Mouse (Mus musculus): Measurements from ENCODE around the gene Hist1h3d. TPM values are rescaled to one million over a fixed set of nuclear protein-coding genes. Genes with fewer than 3 reads are reported as not detected.
"Not testable (repeated sequence)": the region's sequence is repeated elsewhere in the genome, so short reads cannot be mapped to it uniquely, and the experiment has no call there.

The Hist1h3d gene
- polyA plus RNA-seq, 1 experiment = 5.9 TPM

DNA sequence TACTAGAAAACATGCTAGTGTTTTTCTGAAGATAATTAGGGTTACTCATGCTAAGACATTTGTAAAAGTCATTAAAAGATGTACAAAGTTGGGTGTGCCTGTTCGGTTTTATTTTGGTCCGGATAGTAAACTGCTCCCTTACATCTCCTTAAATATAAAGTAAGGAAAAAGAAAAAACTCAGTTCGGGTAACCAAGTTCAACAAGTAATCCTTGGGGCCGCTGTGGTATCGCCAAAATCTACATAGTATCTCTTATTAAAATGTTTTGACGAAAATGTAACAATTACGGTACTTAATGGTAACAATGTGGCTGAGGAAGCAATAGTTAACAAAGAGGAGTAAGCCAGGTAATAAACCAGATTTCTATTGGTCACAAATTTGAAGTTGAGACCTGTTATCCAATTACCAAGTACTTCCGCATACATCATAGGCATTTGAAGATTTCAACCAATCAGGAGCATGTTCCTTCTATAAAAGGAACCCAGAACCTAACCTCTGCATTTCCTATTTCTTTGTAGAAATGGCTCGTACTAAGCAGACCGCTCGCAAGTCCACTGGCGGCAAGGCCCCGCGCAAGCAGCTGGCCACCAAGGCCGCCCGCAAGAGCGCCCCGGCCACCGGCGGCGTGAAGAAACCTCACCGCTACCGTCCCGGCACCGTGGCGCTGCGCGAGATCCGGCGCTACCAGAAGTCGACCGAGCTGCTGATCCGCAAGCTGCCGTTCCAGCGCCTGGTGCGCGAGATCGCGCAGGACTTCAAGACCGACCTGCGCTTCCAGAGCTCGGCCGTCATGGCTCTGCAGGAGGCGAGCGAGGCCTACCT lies 31.4 kb upstream of the Hist1h3d start, which contains the start of gene Hist1h3f:
Gene Hist1h3f (plus strand): TSS at position 88 of the 822 bp plus-strand sequence.
- no peaks in the 10 kb centered on the region for H3K27me3 ChIP-seq (replicated peaks)
- H3K36me3 ChIP-seq (replicated peaks; ENCODE audit: low read length) = no peaks in the 10 kb centered on the region
- no peak for TF ChIP-seq GATA1 (IDR thresholded peaks at IDR 0.05; ENCODE audit: borderline replicate concordance, low read length)
- no peak for TF ChIP-seq FLI1 (IDR thresholded peaks at IDR 0.05; ENCODE audit: low read length)
- H3K9me3 ChIP-seq = no peaks in the 10 kb centered on the region
- peaks cover 22% of the 10 kb centered on the region; the same call in 1 of the 2 replicates for H3K4me1 ChIP-seq
- peak within 1 kb of the TSS; percentile 89 for H3K4me3 ChIP-seq (replicated peaks)

DNA sequence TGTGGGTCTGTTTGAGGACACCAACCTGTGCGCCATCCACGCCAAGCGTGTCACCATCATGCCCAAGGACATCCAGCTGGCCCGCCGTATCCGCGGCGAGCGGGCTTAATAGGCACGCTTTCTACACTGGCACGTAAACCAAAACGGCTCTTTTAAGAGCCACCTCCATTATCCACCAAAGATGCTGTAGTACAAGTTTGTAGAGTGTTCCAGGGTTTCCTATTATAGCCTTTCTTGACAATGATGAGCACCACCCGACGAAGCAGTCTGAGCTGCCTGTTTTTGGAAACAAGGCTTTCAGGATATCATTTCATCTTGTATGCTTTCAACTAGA lies 30.8 kb upstream of the Hist1h3d start:
- H3K36me3 ChIP-seq (replicated peaks; ENCODE audit: low read length); H3K27me3 ChIP-seq (replicated peaks); H3K9me3 ChIP-seq: not testable (repeated sequence)
- Histone ChIP-seq H3K4me1 (peaks cover 24% of the 10 kb centered on the region; the same call in 1 of the 2 replicates), H3K4me3 (replicated peaks) (peak overlapping the region; percentile 75)

DNA sequence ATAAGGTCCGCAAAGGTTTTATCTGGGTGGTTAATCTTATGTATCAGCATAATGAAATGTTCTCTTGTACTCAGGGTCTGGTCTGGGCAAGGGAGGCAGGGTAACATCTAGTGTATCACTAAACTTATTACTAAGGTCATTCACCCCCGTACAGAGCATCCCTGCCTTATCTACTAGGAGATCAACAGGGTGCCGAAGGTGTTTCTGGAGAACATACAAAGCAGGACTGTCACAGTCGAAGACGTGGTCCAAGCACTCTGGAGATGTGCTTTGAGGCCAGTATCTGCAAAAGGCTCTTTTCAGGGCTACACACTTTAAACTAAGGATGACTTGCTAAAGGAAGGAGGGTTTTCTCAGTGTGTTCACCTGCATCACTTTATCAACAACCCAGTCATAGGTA lies 28.9 kb upstream of the Hist1h3d start:
- H3K9me3 ChIP-seq = no peaks in the 10 kb centered on the region
- H3K36me3 ChIP-seq (replicated peaks; ENCODE audit: low read length) = no peaks in the 10 kb centered on the region
- H3K4me3 ChIP-seq (replicated peaks) = no peak overlapping the region
- peaks cover 34% of the 10 kb centered on the region for H3K4me1 ChIP-seq
- no peak for TF ChIP-seq GATA1 (IDR thresholded peaks at IDR 0.05; ENCODE audit: borderline replicate concordance, low read length)
- TF ChIP-seq FLI1 (IDR thresholded peaks at IDR 0.05; ENCODE audit: low read length) = no peak
- H3K27me3 ChIP-seq (replicated peaks) = no peaks in the 10 kb centered on the region

DNA sequence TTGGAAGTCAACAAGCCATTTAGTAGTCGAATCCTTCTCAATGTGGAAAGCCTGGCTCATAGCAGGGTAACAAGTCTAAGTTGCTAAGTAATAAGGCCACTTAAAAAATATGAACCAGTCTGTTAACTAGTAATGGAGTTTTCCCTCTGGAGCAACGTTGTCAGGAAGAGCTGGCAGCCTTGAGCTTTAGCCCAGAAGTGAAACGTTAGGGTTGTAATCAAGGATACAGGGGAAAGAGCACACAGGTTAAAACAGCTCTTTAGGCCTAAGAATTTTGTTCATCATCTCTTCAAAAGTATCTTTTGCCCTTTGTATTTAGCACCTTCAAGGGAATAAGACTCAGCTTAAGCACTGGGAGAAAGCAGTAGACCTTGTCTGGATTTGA lies 24.8 kb upstream of the Hist1h3d start:
- H3K4me1 ChIP-seq = peaks cover 63% of the 10 kb centered on the region
- H3K4me3 ChIP-seq (replicated peaks) = peak overlapping the region; percentile 87
- TF ChIP-seq GATA1 (IDR thresholded peaks at IDR 0.05; ENCODE audit: borderline replicate concordance, low read length) (no peak), FLI1 (IDR thresholded peaks at IDR 0.05; ENCODE audit: low read length) (no peak)

DNA sequence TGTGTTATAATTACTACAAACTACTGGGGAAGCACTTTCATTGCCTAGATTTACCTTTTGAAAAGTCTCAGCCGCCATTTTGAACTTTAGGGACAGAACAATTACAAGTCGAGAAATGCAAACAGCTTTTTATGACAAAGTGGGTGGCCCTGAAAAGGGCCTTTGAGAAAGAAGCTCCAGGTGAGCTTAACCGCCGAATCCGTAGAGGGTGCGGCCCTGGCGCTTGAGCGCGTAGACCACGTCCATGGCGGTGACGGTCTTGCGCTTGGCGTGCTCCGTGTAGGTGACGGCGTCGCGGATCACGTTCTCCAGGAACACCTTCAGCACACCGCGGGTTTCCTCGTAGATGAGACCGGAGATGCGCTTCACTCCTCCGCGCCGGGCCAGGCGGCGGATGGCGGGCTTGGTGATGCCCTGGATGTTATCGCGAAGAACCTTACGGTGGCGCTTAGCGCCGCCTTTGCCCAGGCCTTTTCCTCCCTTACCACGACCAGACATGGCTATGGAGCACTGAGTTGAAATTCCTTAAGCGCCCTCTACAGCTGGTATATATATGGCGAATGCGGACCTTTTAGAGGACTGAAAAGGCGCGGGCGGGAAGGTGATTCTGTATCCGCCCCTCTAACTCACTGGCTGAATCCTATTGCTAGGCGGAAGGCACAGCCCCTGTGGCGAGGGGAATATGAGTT lies 24.3 kb upstream of the Hist1h3d start, which contains the start of gene Hist1h4f:
Gene Hist1h4f (minus strand): TSS at position 503 of the 689 bp plus-strand sequence.
- H3K36me3 ChIP-seq (replicated peaks; ENCODE audit: low read length); H3K27me3 ChIP-seq (replicated peaks); H3K9me3 ChIP-seq: not testable (repeated sequence)
- Histone ChIP-seq H3K4me1 (peaks cover 67% of the 10 kb centered on the region), H3K4me3 (replicated peaks) (peak within 1 kb of the TSS; percentile 87)

More for the DNA sequence above, 24.8 kb upstream of the Hist1h3d start:
- H3K36me3 ChIP-seq (replicated peaks; ENCODE audit: low read length) = no peaks in the 10 kb centered on the region
- no peaks in the 10 kb centered on the region for H3K9me3 ChIP-seq
- H3K27me3 ChIP-seq (replicated peaks) = no peaks in the 10 kb centered on the region

DNA sequence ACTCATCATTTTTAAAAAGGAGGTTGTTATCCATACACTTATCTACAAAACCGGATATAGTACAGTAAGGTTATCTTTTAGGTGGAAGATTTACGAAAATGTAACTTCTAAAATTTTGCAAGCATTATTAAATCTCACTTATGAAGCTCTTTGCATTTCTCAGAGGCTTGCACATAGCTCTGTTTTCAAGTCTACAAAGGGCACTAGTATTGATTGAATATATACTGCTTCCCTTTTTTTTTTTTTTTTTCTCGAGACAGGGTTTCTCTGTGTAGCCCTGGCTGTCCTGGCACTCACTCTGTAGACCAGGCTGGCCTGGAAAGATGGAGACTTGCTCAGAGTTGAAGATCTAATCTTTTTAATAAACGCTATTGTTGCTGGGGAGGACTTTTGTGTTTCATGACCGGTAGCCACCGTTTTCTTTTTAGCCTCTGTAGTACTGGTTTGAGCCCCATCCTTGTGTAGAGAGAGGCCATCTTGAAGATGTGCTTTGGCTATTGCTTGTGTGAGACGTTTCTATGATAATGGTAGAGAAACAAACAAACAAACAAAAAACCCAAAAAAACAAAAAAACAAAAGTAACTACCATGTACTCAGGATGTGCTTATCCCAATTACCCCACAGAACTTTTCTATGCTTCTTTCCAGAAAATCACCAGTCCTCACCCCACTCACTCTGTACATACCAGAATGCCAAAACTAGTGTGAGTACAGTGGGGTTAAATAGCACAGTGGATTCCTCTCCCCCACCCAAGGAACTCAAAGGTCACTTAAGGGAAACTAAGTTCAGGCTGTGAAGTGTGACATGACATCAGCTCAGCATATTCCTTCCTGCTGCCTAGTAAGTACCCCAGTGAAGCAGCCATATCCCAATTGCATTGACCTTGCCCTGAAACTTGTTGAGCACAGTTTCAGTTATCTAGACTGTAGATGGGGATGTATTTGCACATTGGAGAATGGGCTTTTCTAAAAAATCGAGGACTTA lies 23.3 kb upstream of the Hist1h3d start:
- peaks cover 68% of the 10 kb centered on the region for H3K4me1 ChIP-seq
- H3K36me3 ChIP-seq (replicated peaks; ENCODE audit: low read length) = no peaks in the 10 kb centered on the region
- H3K27me3 ChIP-seq (replicated peaks) = no peaks in the 10 kb centered on the region
- no peaks in the 10 kb centered on the region for H3K9me3 ChIP-seq
- peak overlapping the region; percentile 87 for H3K4me3 ChIP-seq (replicated peaks)
- TF ChIP-seq FLI1 (IDR thresholded peaks at IDR 0.05; ENCODE audit: low read length) (no peak), GATA1 (IDR thresholded peaks at IDR 0.05; ENCODE audit: borderline replicate concordance, low read length) (no peak)

DNA sequence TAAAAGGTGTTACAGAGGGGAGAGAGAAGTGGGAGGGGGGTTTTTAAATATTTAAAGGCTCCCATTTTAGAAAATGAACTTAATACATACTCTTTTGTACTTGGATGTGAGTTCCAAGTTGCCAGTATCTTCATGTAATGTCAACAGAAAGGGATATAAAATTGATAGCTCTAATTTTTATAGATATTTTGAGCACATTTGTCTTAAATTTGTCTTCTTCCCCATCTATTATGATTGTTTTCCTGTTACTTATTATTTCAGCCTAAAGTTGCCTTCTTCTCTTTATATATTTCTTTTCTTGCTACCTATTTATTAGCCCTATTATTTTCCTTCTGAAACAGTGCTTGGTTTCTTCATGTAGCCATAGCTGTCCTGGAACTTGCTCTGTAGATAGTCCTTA lies 22.6 kb upstream of the Hist1h3d start, which contains the start of gene Hist1h1d:
Gene Hist1h1d (plus strand): TSS at position 301 of the 400 bp plus-strand sequence.
- Histone ChIP-seq H3K36me3 (replicated peaks; ENCODE audit: low read length) (no peaks in the 10 kb centered on the region), H3K4me1 (peaks cover 72% of the 10 kb centered on the region), H3K9me3 (no peaks in the 10 kb centered on the region), H3K27me3 (replicated peaks) (no peaks in the 10 kb centered on the region), H3K4me3 (replicated peaks) (peak within 1 kb of the TSS; percentile 15)
- TF ChIP-seq GATA1 (IDR thresholded peaks at IDR 0.05; ENCODE audit: borderline replicate concordance, low read length) = no peak

DNA sequence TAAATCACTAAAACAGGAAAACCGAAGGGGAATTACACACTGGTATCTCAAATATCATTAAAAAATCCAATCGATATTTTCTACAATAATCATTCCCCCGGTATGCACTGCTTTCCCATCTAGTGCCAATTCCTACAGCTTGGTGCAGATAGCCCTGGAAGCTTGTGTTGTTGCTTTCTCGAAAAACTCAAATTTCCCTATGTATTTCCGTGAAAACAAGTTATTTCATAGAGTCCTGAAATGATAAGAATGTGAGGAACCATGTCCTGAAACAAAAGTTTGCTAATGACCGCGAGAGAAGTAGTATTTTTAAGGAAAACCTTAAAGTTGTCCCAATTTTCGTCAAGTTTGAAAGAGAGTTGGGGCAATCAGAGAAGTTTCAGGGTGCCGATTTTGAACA lies 21.2 kb upstream of the Hist1h3d start:
- no peak for TF ChIP-seq GATA1 (IDR thresholded peaks at IDR 0.05; ENCODE audit: borderline replicate concordance, low read length)
- no peak for TF ChIP-seq FLI1 (IDR thresholded peaks at IDR 0.05; ENCODE audit: low read length)

DNA sequence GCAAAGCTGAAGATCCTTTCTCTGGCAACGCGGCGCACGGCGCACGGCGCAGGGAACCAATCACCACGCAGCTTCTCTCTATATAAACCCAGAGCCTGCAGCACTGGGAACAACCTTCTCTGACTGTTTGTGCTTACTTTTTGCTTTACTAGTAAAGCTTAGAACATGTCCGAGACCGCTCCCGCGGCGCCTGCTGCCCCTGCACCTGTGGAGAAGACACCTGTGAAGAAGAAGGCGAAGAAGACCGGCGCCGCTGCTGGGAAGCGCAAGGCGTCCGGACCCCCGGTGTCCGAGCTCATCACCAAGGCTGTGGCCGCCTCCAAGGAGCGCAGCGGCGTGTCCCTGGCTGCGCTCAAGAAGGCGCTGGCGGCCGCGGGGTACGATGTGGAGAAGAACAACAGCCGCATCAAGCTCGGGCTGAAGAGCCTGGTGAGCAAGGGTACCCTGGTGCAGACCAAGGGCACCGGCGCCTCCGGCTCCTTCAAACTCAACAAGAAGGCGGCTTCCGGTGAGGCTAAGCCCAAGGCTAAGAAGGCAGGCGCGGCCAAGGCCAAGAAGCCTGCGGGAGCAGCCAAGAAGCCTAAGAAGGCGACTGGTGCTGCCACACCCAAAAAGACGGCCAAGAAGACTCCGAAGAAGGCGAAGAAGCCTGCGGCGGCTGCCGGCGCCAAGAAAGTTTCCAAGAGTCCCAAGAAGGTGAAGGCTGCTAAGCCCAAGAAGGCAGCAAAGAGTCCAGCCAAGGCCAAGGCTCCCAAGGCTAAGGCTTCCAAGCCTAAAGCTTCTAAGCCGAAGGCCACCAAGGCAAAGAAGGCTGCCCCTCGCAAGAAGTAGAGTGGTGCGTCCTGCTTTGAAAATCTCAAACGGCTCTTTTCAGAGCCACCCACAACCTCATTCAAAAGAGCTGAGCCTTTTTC lies 20.4 kb upstream of the Hist1h3d start:
- Histone ChIP-seq H3K4me1 (peaks cover 61% of the 10 kb centered on the region), H3K27me3 (replicated peaks) (no peaks in the 10 kb centered on the region), H3K36me3 (replicated peaks; ENCODE audit: low read length) (no peaks in the 10 kb centered on the region), H3K9me3 (no peaks in the 10 kb centered on the region), H3K4me3 (replicated peaks) (peak overlapping the region; percentile 90)
- TF ChIP-seq FLI1 (IDR thresholded peaks at IDR 0.05; ENCODE audit: low read length) (no peak), GATA1 (IDR thresholded peaks at IDR 0.05; ENCODE audit: borderline replicate concordance, low read length) (no peak)

More for the DNA sequence above, 21.2 kb upstream of the Hist1h3d start:
- peak overlapping the region; percentile 90 for H3K4me3 ChIP-seq (replicated peaks)
- H3K9me3 ChIP-seq = no peaks in the 10 kb centered on the region
- peaks cover 66% of the 10 kb centered on the region for H3K4me1 ChIP-seq
- no peaks in the 10 kb centered on the region for H3K27me3 ChIP-seq (replicated peaks)
- H3K36me3 ChIP-seq (replicated peaks; ENCODE audit: low read length) = no peaks in the 10 kb centered on the region
